Mouse (Mus musculus): ENCODE measurements at regions not wholly inside any gene's neighbourhood (a gene's known extent, or its start where the extent isn't known, plus 50 kb on each side); places are given as distances from the start of the nearest gene placed in this dataset.
A peak's percentile ranks its signal among the peaks of the same experiment; 100 is the strongest.

GRCm38 (mm10) chr6:117651551-117651950 is 189.4 kb upstream of the Zfp637 start:
- Histone ChIP-seq H3K27me3 (replicated peaks; ENCODE audit: control insufficient read depth, insufficient read depth, low read length) (no peaks in the 10 kb centered on the region), H3K27ac (ENCODE audit: low read depth, low read length) (no peak overlapping the region), H3K4me2 (replicated peaks; ENCODE audit: low read depth) (no peak overlapping the region), H3K4me1 (replicated peaks; ENCODE audit: control insufficient read depth, insufficient read depth, low read length) (0 out of 2 replicates have a peak, but pooled peaks cover 3% of the 10 kb centered on the region), H3K4me3 (ENCODE audit: low read depth, low read length) (no peak overlapping the region), H3K9me3 (ENCODE audit: control insufficient read depth) (no peaks in the 10 kb centered on the region), H3K36me3 (ENCODE audit: control insufficient read depth, insufficient read depth) (no peaks in the 10 kb centered on the region), H3K9ac (ENCODE audit: low read depth, low read length) (no peak overlapping the region)
- ATAC-seq = no peak
- 83% methylated on average over 4 of the region's 4 CpGs for WGBS
- TF ChIP-seq CTCF (IDR thresholded peaks at IDR 0.05; ENCODE audit: low read depth) = no peak

- no peaks in the 10 kb centered on the region for H3K36me3 ChIP-seq (ENCODE audit: control insufficient read depth, insufficient read depth)
- no peaks in the 10 kb centered on the region for H3K9me3 ChIP-seq (ENCODE audit: control insufficient read depth)
- H3K4me3 ChIP-seq (ENCODE audit: low read depth, low read length) = no peak overlapping the region
- TF ChIP-seq CTCF (IDR thresholded peaks at IDR 0.05; ENCODE audit: low read depth) = no peak
- 30% methylated on average over 3 of the region's 3 CpGs for WGBS
- H3K27ac ChIP-seq (ENCODE audit: low read depth, low read length) = no peak overlapping the region
- no peaks in the 10 kb centered on the region for H3K27me3 ChIP-seq (replicated peaks; ENCODE audit: control insufficient read depth, insufficient read depth, low read length)
- H3K4me2 ChIP-seq (replicated peaks; ENCODE audit: low read depth) = no peak overlapping the region
- H3K9ac ChIP-seq (ENCODE audit: low read depth, low read length) = no peak overlapping the region
- H3K4me1 ChIP-seq (replicated peaks; ENCODE audit: control insufficient read depth, insufficient read depth, low read length) = 0 out of 2 replicates have a peak, but pooled peaks cover 3% of the 10 kb centered on the region
- ATAC-seq = no peak
These were observed 189.0 kb upstream of the Zfp637 start for GRCm38 (mm10) chr6:117652012-117652411.

- Histone ChIP-seq H3K36me3 (ENCODE audit: control insufficient read depth, insufficient read depth) (no peaks in the 10 kb centered on the region), H3K9ac (ENCODE audit: low read depth, low read length) (no peak overlapping the region), H3K4me3 (ENCODE audit: low read depth, low read length) (no peak overlapping the region), H3K27ac (ENCODE audit: low read depth, low read length) (no peak overlapping the region), H3K4me2 (replicated peaks; ENCODE audit: low read depth) (no peak overlapping the region), H3K9me3 (ENCODE audit: control insufficient read depth) (no peaks in the 10 kb centered on the region), H3K4me1 (replicated peaks; ENCODE audit: control insufficient read depth, insufficient read depth, low read length) (0 out of 2 replicates have a peak, but pooled peaks cover 3% of the 10 kb centered on the region), H3K27me3 (replicated peaks; ENCODE audit: control insufficient read depth, insufficient read depth, low read length) (no peaks in the 10 kb centered on the region)
- WGBS = 59% methylated on average over 9 of the region's 9 CpGs
- TF ChIP-seq CTCF (IDR thresholded peaks at IDR 0.05; ENCODE audit: low read depth) = no peak
- no peak for ATAC-seq
These were observed 188.1 kb upstream of the Zfp637 start for GRCm38 (mm10) chr6:117652917-117653316.

GRCm38 (mm10) chr6:117653886-117654425 is 187.0 kb upstream of the Zfp637 start:
- Histone ChIP-seq H3K9ac (ENCODE audit: low read depth, low read length) (no peak overlapping the region), H3K9me3 (ENCODE audit: control insufficient read depth) (no peaks in the 10 kb centered on the region), H3K36me3 (ENCODE audit: control insufficient read depth, insufficient read depth) (no peaks in the 10 kb centered on the region), H3K4me1 (replicated peaks; ENCODE audit: control insufficient read depth, insufficient read depth, low read length) (0 out of 2 replicates have a peak, but pooled peaks cover 3% of the 10 kb centered on the region), H3K27ac (ENCODE audit: low read depth, low read length) (no peak overlapping the region), H3K4me2 (replicated peaks; ENCODE audit: low read depth) (no peak overlapping the region), H3K27me3 (replicated peaks; ENCODE audit: control insufficient read depth, insufficient read depth, low read length) (no peaks in the 10 kb centered on the region), H3K4me3 (ENCODE audit: low read depth, low read length) (no peak overlapping the region)
- no peak for TF ChIP-seq CTCF (IDR thresholded peaks at IDR 0.05; ENCODE audit: low read depth)
- 77% methylated on average over 15 of the region's 15 CpGs for WGBS
- ATAC-seq = no peak

- Histone ChIP-seq H3K4me3 (ENCODE audit: low read depth, low read length) (no peak overlapping the region), H3K4me2 (replicated peaks; ENCODE audit: low read depth) (no peak overlapping the region), H3K27ac (ENCODE audit: low read depth, low read length) (no peak overlapping the region), H3K9me3 (ENCODE audit: control insufficient read depth) (no peaks in the 10 kb centered on the region), H3K4me1 (replicated peaks; ENCODE audit: control insufficient read depth, insufficient read depth, low read length) (0 out of 2 replicates have a peak, but pooled peaks cover 3% of the 10 kb centered on the region), H3K9ac (ENCODE audit: low read depth, low read length) (no peak overlapping the region), H3K36me3 (ENCODE audit: control insufficient read depth, insufficient read depth) (no peaks in the 10 kb centered on the region), H3K27me3 (replicated peaks; ENCODE audit: control insufficient read depth, insufficient read depth, low read length) (no peaks in the 10 kb centered on the region)
- ATAC-seq = no peak
- TF ChIP-seq CTCF (IDR thresholded peaks at IDR 0.05; ENCODE audit: low read depth) = no peak
- 93% methylated on average over 4 of the region's 4 CpGs for WGBS
These were observed 185.0 kb upstream of the Zfp637 start for GRCm38 (mm10) chr6:117655986-117656385.

- no peaks in the 10 kb centered on the region for H3K4me1 ChIP-seq (replicated peaks; ENCODE audit: control insufficient read depth, insufficient read depth, low read length)
- no peaks in the 10 kb centered on the region for H3K36me3 ChIP-seq (ENCODE audit: control insufficient read depth, insufficient read depth)
- H3K27me3 ChIP-seq (replicated peaks; ENCODE audit: control insufficient read depth, insufficient read depth, low read length) = no peaks in the 10 kb centered on the region
- no peak overlapping the region for H3K4me2 ChIP-seq (replicated peaks; ENCODE audit: low read depth)
- H3K4me3 ChIP-seq (ENCODE audit: low read depth, low read length) = no peak overlapping the region
- ATAC-seq = 0 out of 2 replicates have a peak, but pooled peaks have one; percentile 25
- WGBS = 0% methylated on average over 1 of the region's 1 CpGs
- peak; percentile 76 for TF ChIP-seq CTCF (IDR thresholded peaks at IDR 0.05; ENCODE audit: low read depth)
- no peak overlapping the region for H3K9ac ChIP-seq (ENCODE audit: low read depth, low read length)
- no peak overlapping the region for H3K27ac ChIP-seq (ENCODE audit: low read depth, low read length)
- no peaks in the 10 kb centered on the region for H3K9me3 ChIP-seq (ENCODE audit: control insufficient read depth)
These were observed 180.4 kb upstream of the Zfp637 start for GRCm38 (mm10) chr6:117660576-117660975.
